Mouse (Mus musculus): Measurements from ENCODE around the gene Ghrl. TPM values are rescaled to one million over a fixed set of nuclear protein-coding genes. Genes with fewer than 3 reads are reported as not detected.

The Ghrl gene
- polyA plus RNA-seq, 1 experiment, result 0.33 TPM

DNA sequence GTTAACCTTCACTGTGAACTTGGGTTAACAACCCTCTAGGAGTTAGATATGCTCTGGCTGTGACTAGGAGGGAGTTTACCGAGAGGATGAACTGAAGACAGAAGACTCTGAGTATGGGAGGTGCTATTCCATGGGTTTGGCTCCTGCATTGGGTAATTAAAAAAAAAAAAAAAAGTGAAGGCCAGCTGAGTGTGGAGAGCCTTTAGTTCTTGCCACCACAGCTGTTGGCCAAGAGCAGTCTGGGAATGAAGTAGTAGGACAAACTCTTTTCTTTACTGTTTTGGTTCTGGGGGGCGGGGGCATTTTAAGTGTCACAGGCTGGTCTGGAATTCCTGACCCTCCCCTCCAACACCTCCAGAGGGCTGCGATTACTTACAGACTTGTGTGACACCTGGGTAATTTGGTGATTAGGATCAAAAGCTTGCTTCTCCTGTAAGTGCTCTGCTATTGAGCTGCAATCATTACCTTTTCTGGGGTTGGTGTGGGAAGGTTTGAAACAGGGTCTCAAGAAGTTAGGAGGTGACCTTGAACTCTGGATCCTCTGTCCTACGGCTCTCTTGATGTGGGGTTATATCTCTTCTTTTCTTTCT, 23.8 kb downstream of the Ghrl start:
- Histone ChIP-seq H3K79me2 (ENCODE audit: control insufficient read depth, insufficient read depth) (peaks cover 82% of the 10 kb centered on the region), H3K36me3 (ENCODE audit: control insufficient read depth, insufficient read depth) (peaks cover 20% of the 10 kb centered on the region), H3K79me3 (ENCODE audit: low read depth) (peaks cover 60% of the 10 kb centered on the region), H3K27me3 (ENCODE audit: control insufficient read depth, insufficient read depth, insufficient read length) (no peaks in the 10 kb centered on the region), H3ac (ENCODE audit: control insufficient read depth, insufficient read length, low read depth) (no peak overlapping the region), H3K4me3 (ENCODE audit: insufficient read depth, poor library complexity, severe bottlenecking) (no peak overlapping the region)
- no peak for TF ChIP-seq FOSL1 (IDR thresholded peaks at IDR 0.05; ENCODE audit: insufficient read depth, low read length, poor library complexity, severe bottlenecking)
- TF ChIP-seq MYOD1 (IDR thresholded peaks at IDR 0.05; ENCODE audit: control insufficient read depth, insufficient read length, low read depth), result no peak
- no peak for TF ChIP-seq MAX (IDR thresholded peaks at IDR 0.05)
- TF ChIP-seq CEBPB (IDR thresholded peaks at IDR 0.05; ENCODE audit: low read depth), result no peak
- TF ChIP-seq MYOG (IDR thresholded peaks at IDR 0.05; ENCODE audit: control insufficient read depth, extremely low read depth, insufficient read length), result no peak
- TF ChIP-seq CTCF (IDR thresholded peaks at IDR 0.05; ENCODE audit: control insufficient read depth, insufficient read depth, insufficient read length), result no peak
- no peak for TF ChIP-seq USF1 (IDR thresholded peaks at IDR 0.05; ENCODE audit: low read depth)

DNA sequence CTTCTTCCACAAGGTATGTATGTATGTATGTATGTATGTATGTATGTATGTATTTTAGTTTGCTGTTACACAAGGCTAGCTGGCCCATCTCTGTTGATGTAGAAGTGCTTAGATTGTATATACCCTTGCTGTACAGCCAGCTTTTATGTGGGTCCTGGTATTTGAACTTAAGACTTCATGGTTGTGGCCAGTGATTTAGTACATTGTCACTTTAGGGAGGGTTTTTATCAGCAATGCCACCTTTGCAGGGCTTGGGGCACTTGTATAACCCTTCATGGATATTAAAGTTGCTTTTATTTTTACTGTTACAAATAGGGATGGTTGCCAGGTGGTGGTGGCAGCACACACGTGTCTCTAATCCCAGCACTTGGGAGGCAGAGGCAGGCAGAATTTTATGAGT, 24.5 kb downstream of the Ghrl start:
- TF ChIP-seq MYOG (IDR thresholded peaks at IDR 0.05; ENCODE audit: control insufficient read depth, extremely low read depth, insufficient read length) (no peak), MAX (IDR thresholded peaks at IDR 0.05) (no peak), MYOD1 (IDR thresholded peaks at IDR 0.05; ENCODE audit: control insufficient read depth, insufficient read length, low read depth) (no peak), FOSL1 (IDR thresholded peaks at IDR 0.05; ENCODE audit: insufficient read depth, low read length, poor library complexity, severe bottlenecking) (no peak), USF1 (IDR thresholded peaks at IDR 0.05; ENCODE audit: low read depth) (no peak), CTCF (IDR thresholded peaks at IDR 0.05; ENCODE audit: control insufficient read depth, insufficient read depth, insufficient read length) (no peak), CEBPB (IDR thresholded peaks at IDR 0.05; ENCODE audit: low read depth) (no peak)
- Histone ChIP-seq H3K36me3 (ENCODE audit: control insufficient read depth, insufficient read depth) (peaks cover 14% of the 10 kb centered on the region), H3K79me3 (ENCODE audit: low read depth) (peaks cover 53% of the 10 kb centered on the region), H3K27me3 (ENCODE audit: control insufficient read depth, insufficient read depth, insufficient read length) (no peaks in the 10 kb centered on the region), H3K4me3 (ENCODE audit: insufficient read depth, poor library complexity, severe bottlenecking) (no peak overlapping the region), H3K79me2 (ENCODE audit: control insufficient read depth, insufficient read depth) (peaks cover 77% of the 10 kb centered on the region), H3ac (ENCODE audit: control insufficient read depth, insufficient read length, low read depth) (no peak overlapping the region)

DNA sequence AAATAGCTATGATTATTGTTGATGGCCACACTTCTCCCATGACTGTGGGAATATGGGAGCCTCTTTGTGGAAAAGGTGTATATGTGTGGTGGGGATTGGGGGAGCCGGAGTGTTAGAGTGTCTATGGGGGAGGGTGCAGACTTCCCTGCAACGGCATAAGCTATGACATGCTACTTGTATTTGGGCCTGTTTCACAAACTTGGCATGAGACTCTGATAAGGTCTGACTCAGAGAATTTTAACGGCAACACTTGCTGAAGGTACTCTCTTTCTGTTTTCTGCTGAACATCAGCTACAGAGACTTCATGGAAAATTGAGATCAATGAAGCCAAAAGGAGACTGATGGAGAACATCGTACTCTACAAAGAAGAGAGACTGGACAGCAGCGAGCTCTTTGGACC, 26.3 kb downstream of the Ghrl start:
- Histone ChIP-seq H3K4me3 (ENCODE audit: insufficient read depth, poor library complexity, severe bottlenecking) (no peak overlapping the region), H3K79me2 (ENCODE audit: control insufficient read depth, insufficient read depth) (peaks cover 58% of the 10 kb centered on the region), H3ac (ENCODE audit: control insufficient read depth, insufficient read length, low read depth) (no peak overlapping the region), H3K36me3 (ENCODE audit: control insufficient read depth, insufficient read depth) (peaks cover 7% of the 10 kb centered on the region), H3K27me3 (ENCODE audit: control insufficient read depth, insufficient read depth, insufficient read length) (no peaks in the 10 kb centered on the region), H3K79me3 (ENCODE audit: low read depth) (peaks cover 35% of the 10 kb centered on the region)
- no peak for TF ChIP-seq CTCF (IDR thresholded peaks at IDR 0.05; ENCODE audit: control insufficient read depth, insufficient read depth, insufficient read length)
- TF ChIP-seq MAX (IDR thresholded peaks at IDR 0.05), result no peak
- TF ChIP-seq FOSL1 (IDR thresholded peaks at IDR 0.05; ENCODE audit: insufficient read depth, low read length, poor library complexity, severe bottlenecking), result no peak
- no peak for TF ChIP-seq USF1 (IDR thresholded peaks at IDR 0.05; ENCODE audit: low read depth)
- TF ChIP-seq MYOD1 (IDR thresholded peaks at IDR 0.05; ENCODE audit: control insufficient read depth, insufficient read length, low read depth), result no peak
- no peak for TF ChIP-seq CEBPB (IDR thresholded peaks at IDR 0.05; ENCODE audit: low read depth)
- no peak for TF ChIP-seq MYOG (IDR thresholded peaks at IDR 0.05; ENCODE audit: control insufficient read depth, extremely low read depth, insufficient read length)

DNA sequence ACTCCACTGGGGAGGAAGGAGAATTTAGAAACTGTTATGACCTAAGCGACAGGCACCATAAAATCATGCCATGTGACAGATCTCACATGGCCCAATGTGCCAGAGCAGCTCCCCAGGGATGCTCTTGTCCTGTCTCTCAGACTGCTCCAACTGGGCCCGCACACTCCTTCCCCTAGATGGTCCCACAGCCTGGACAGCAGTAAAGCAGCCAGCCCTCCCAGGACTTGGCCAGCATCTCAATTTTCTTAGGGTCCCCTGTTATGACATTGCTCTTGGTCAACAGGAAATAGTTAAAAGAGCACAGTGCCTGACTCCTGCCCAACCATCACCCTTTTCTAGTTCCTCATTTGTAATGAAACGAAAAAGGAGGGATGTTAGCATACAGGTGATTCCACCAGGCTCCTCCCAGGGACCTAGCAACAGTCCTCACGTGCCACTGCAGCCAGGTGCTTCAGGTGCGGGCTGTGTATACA, 27.0 kb downstream of the Ghrl start:
- Histone ChIP-seq H3K79me3 (ENCODE audit: low read depth) (peaks cover 28% of the 10 kb centered on the region), H3K79me2 (ENCODE audit: control insufficient read depth, insufficient read depth) (peaks cover 52% of the 10 kb centered on the region), H3ac (ENCODE audit: control insufficient read depth, insufficient read length, low read depth) (peak overlapping the region; percentile 20), H3K4me3 (ENCODE audit: insufficient read depth, poor library complexity, severe bottlenecking) (no peak overlapping the region), H3K36me3 (ENCODE audit: control insufficient read depth, insufficient read depth) (peaks cover 7% of the 10 kb centered on the region), H3K27me3 (ENCODE audit: control insufficient read depth, insufficient read depth, insufficient read length) (no peaks in the 10 kb centered on the region)
- no peak for TF ChIP-seq CTCF (IDR thresholded peaks at IDR 0.05; ENCODE audit: control insufficient read depth, insufficient read depth, insufficient read length)
- peak; percentile 67 for TF ChIP-seq USF1 (IDR thresholded peaks at IDR 0.05; ENCODE audit: low read depth)

DNA sequence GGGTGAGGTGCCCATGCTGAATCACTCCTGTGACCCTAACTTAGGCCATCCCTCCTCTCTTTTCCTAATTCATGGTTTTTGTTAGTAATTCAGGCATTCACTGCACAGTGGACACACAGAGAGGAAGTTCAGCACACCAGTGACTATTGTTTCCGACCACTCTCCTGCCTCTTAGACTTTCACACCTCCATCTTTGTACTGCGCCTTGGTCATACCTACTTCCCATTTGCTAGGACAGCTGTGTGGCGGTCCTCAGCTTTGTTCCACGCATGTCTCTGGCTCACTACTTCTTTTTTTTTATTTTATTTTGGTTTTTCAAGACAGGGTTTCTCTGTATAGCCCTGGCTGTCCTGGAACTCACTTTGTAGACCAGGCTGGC, 28.6 kb downstream of the Ghrl start:
- peaks cover 46% of the 10 kb centered on the region for H3K79me2 ChIP-seq (ENCODE audit: control insufficient read depth, insufficient read depth)
- H3K27me3 ChIP-seq (ENCODE audit: control insufficient read depth, insufficient read depth, insufficient read length), result no peaks in the 10 kb centered on the region
- peak overlapping the region; percentile 38 for H3K4me3 ChIP-seq (ENCODE audit: insufficient read depth, poor library complexity, severe bottlenecking)
- H3K36me3 ChIP-seq (ENCODE audit: control insufficient read depth, insufficient read depth), result peaks cover 7% of the 10 kb centered on the region
- H3K79me3 ChIP-seq (ENCODE audit: low read depth), result peaks cover 26% of the 10 kb centered on the region
- H3ac ChIP-seq (ENCODE audit: control insufficient read depth, insufficient read length, low read depth), result peak overlapping the region; percentile 69
- TF ChIP-seq CEBPB (IDR thresholded peaks at IDR 0.05; ENCODE audit: low read depth) (no peak), FOSL1 (IDR thresholded peaks at IDR 0.05; ENCODE audit: insufficient read depth, low read length, poor library complexity, severe bottlenecking) (no peak), USF1 (IDR thresholded peaks at IDR 0.05; ENCODE audit: low read depth) (no peak), MYOG (IDR thresholded peaks at IDR 0.05; ENCODE audit: control insufficient read depth, extremely low read depth, insufficient read length) (no peak), MAX (IDR thresholded peaks at IDR 0.05) (no peak), MYOD1 (IDR thresholded peaks at IDR 0.05; ENCODE audit: control insufficient read depth, insufficient read length, low read depth) (no peak), CTCF (IDR thresholded peaks at IDR 0.05; ENCODE audit: control insufficient read depth, insufficient read depth, insufficient read length) (no peak)

Measured in C2C12 (cell line).